Mouse (Mus musculus) lung, postnatal 0 days (tissue): Measurements from ENCODE around the gene Isx.
A peak's percentile ranks its signal among the peaks of the same experiment; 100 is the strongest.

Experiments used
- CTCF ChIP-seq: IDR thresholded peaks from 2 replicates; pipeline ENCODE4 v1.5.1; 2016; ENCODE audit warnings: antibody characterized with exemption, mild to moderate bottlenecking
- EP300 ChIP-seq: IDR thresholded peaks from 2 replicates; pipeline ENCODE4 v1.6.1; 2016; ENCODE audit warnings: antibody characterized with exemption, mild to moderate bottlenecking, control low read depth

DNA sequence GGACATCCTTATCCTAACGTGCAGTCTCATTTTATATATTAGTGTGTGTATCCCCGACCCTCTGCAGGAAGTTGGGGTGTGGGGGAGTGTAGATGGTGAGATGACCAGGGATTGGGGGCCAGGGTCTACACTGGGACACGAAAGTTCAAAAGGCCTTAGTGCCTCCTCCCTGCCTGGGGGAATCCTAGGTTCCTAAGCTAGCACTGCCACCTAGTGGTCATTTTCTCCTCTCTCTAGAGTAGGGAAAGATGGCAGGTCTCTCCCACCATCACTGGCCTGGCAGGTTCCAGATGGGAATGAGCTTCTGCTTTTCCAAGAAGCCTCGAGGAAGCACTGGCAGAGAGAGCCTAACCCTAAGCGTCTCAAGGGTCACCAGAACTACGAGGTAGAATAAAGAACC, 62.3 kb downstream of the Isx start:
- TF ChIP-seq EP300: no peak
- peak; percentile 75 for TF ChIP-seq CTCF
